Comparison of ENCODE assay signal across 14 mouse cellular contexts in the genomic region with DNA sequence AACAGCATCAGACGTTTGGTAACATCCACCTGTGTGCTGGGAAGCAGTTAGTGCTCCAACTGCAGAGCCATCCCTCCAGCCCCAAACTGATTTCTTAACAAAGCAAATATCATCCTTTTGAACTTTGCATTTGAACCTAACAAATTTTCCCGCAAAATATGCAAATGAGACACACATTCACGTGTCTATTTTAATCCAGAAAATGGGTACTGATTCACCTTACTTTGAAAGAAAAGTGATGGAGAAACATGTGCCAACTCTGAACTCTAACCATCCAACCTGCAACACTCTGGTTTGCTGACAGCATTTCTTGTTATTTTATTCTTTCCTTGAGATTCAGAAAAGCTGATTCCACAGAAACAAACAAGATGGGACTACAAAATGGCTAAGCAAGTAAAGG. TPM values are rescaled to one million over a fixed set of nuclear protein-coding genes. Genes with fewer than 3 reads are reported as not detected.
A peak's percentile ranks its signal among the peaks of the same experiment; 100 is the strongest.
DNase-seq lines count a peak whose midpoint lies in the region; ATAC-seq and TF ChIP-seq lines count a peak whose summit lies in the region.
"Had no signal": no experiment of that assay in that cellular context is flagged by ENCODE, and none has a peak within 500 bp of the region (broad histone marks: within the 10 kb centered on the region; RNA-seq: fewer than 3 reads in every experiment).

No protein-coding gene starts in this region.

- H3K4me3 ChIP-seq in heart, embryonic 14.5 days (ENCODE audit: control insufficient read depth in 1 of 2, insufficient read depth in 1 of 2, low read depth in 1 of 2, low read length in 2 of 2), result no peak overlapping the region
- H3K4me3 ChIP-seq in kidney, postnatal 0 days (replicated peaks; ENCODE audit: low read depth, low read length), result no peak overlapping the region
- no peak overlapping the region for H3K4me3 ChIP-seq in liver, embryonic 12.5 days

- H3K27ac ChIP-seq in heart, embryonic 14.5 days (replicated peaks in 1 of 2; ENCODE audit: control insufficient read depth in 1 of 2, insufficient read depth in 1 of 2, low read depth in 2 of 2, low read length in 2 of 2), result no peak overlapping the region
- no peak overlapping the region for H3K27ac ChIP-seq in kidney, postnatal 0 days
- H3K27ac ChIP-seq in liver, embryonic 12.5 days, result no peak overlapping the region
- H3K27ac ChIP-seq: embryonic facial prominence, embryonic 13.5 days had no signal

- TF ChIP-seq CTCF in kidney, postnatal 0 days (IDR thresholded peaks at IDR 0.05; ENCODE audit: low read depth), result no peak

- no peaks in the 10 kb centered on the region for H3K36me3 ChIP-seq in heart, embryonic 14.5 days (ENCODE audit: control insufficient read depth, insufficient read depth, low read length)
- H3K36me3 ChIP-seq in kidney, postnatal 0 days (ENCODE audit: insufficient read depth, low read length), result no peaks in the 10 kb centered on the region
- H3K36me3 ChIP-seq in liver, embryonic 12.5 days, result no peaks in the 10 kb centered on the region
- H3K36me3 ChIP-seq: embryonic facial prominence, embryonic 13.5 days; forebrain, embryonic 15.5 days; liver, embryonic 15.5 days; midbrain, embryonic 12.5 days had no signal

- ATAC-seq in heart, embryonic 14.5 days (ENCODE audit: insufficient number of reproducible peaks, insufficient read depth, low FRiP score, low read depth), result no peak
- no peak for ATAC-seq in kidney, postnatal 0 days (replicated peaks; ENCODE audit: low FRiP score, low read depth)
- no peak for ATAC-seq in liver, embryonic 12.5 days

- peak overlapping the region; percentile 79 for H3K4me2 ChIP-seq in heart, embryonic 14.5 days (ENCODE audit: low read length)
- H3K4me2 ChIP-seq in kidney, postnatal 0 days (ENCODE audit: low read length), result peak overlapping the region; percentile 67
- peak overlapping the region; percentile 71 for H3K4me2 ChIP-seq in liver, embryonic 12.5 days

- 72% methylated on average over 3 of the region's 3 CpGs for WGBS in heart, embryonic 14.5 days
- WGBS in kidney, postnatal 0 days, result 87% methylated on average over 3 of the region's 3 CpGs
- WGBS in liver, embryonic 12.5 days (ENCODE audit: insufficient replicate concordance), result 42% methylated on average over 3 of the region's 3 CpGs

- no peaks in the 10 kb centered on the region for H3K9me3 ChIP-seq in heart, embryonic 14.5 days (ENCODE audit: control insufficient read depth, low read length)
- H3K9me3 ChIP-seq in kidney, postnatal 0 days (replicated peaks; ENCODE audit: low read length), result no peaks in the 10 kb centered on the region
- no peaks in the 10 kb centered on the region for H3K9me3 ChIP-seq in liver, embryonic 12.5 days (replicated peaks)
- H3K9me3 ChIP-seq: embryonic facial prominence, embryonic 13.5 days; forebrain, embryonic 15.5 days; liver, embryonic 15.5 days; midbrain, embryonic 12.5 days had no signal

- H3K4me1 ChIP-seq in heart, embryonic 14.5 days (ENCODE audit: control insufficient read depth in 2 of 2, insufficient read depth in 2 of 2, low read length in 2 of 2), result peaks cover 16 to 37% of the 10 kb centered on the region in 2 experiments
- 0 out of 2 replicates have a peak, but pooled peaks cover 5% of the 10 kb centered on the region for H3K4me1 ChIP-seq in kidney, postnatal 0 days (replicated peaks; ENCODE audit: insufficient read depth, low read length)
- H3K4me1 ChIP-seq in liver, embryonic 12.5 days, result peaks cover 36% of the 10 kb centered on the region

- H3K9ac ChIP-seq in heart, embryonic 14.5 days (ENCODE audit: low read length), result no peak overlapping the region
- H3K9ac ChIP-seq in kidney, postnatal 0 days (ENCODE audit: low read depth, low read length), result no peak overlapping the region
- H3K9ac ChIP-seq in liver, embryonic 12.5 days, result no peak overlapping the region

- no peak for DNase-seq in heart, adult 8-10 months (ENCODE audit: low spot score)
- DNase-seq in kidney, postnatal 0 days (ENCODE audit: low spot score), result no peak
- DNase-seq in kidney, adult 8-10 months, result no peak
- DNase-seq in CD4-positive helper T cell, adult 2 months (ENCODE audit: low read depth, low spot score), result peak; percentile 9
- DNase-seq in left cerebral cortex, adult 9 months (ENCODE audit: low spot score in 2 of 2), result no peak
- no peak for DNase-seq in urinary bladder, postnatal 25 days (ENCODE audit: low spot score)
- DNase-seq: cerebellum, adult 9-11 months; kidney, postnatal 10 days had no signal

- H3K27me3 ChIP-seq in heart, embryonic 14.5 days (ENCODE audit: control insufficient read depth, insufficient read depth, low read length), result no peaks in the 10 kb centered on the region
- H3K27me3 ChIP-seq in kidney, postnatal 0 days (ENCODE audit: insufficient read depth, low read length), result no peaks in the 10 kb centered on the region
- H3K27me3 ChIP-seq in liver, embryonic 12.5 days (replicated peaks), result peaks cover 7% of the 10 kb centered on the region
- H3K27me3 ChIP-seq: embryonic facial prominence, embryonic 13.5 days; forebrain, embryonic 15.5 days; midbrain, embryonic 12.5 days had no signal

RNA-seq across cellular contexts. Expression of a gene that starts 36.0 kb away (rescaled TPM):
- polyA plus RNA-seq in heart, embryonic 14.5 days (2014; fragmentation: Nextera tagmentation; extraction: Ambion mirVana), result 2.8 and 2.9 TPM in 2 replicates
- total RNA-seq in heart, adult 8-10 months (2022), result 1 to 10 TPM; 1.9 to 3.3 (median 2.7) TPM
- 5.4 and 5.7 TPM in 2 replicates for polyA plus RNA-seq in kidney, postnatal 0 days (2015; fragmentation: Nextera tagmentation; extraction: Ambion mirVana)
- polyA plus RNA-seq in liver, embryonic 12.5 days (2016; fragmentation: Nextera tagmentation; extraction: Ambion mirVana), result 1.5 and 1.7 TPM in 2 replicates
